Mouse (Mus musculus) heart, embryonic 16.5 days (tissue): ENCODE measurements around the gene Lpar5. TPM values are rescaled to one million over a fixed set of nuclear protein-coding genes. Genes with fewer than 3 reads are reported as not detected.
A peak's percentile ranks its signal among the peaks of the same experiment; 100 is the strongest.
"Not testable (repeated sequence)": the region's sequence is repeated elsewhere in the genome, so short reads cannot be mapped to it uniquely, and the experiment has no call there.

Source experiments
- ATAC-seq: fragments of 200-750 bp; cut with Nextera tagmentation; replicated peaks from 2 replicates; pipeline ENCODE4 v1.8.0; 2017; ENCODE audit warnings: moderate number of reproducible peaks; ENCODE audit not compliant: insufficient read depth, low FRiP score; ENCODE audit errors: extremely low read depth
- H3K27ac ChIP-seq: fragments of 300-500 bp; sonication (generic); 2 replicates; pipeline ENCODE4 v1.5.1; 2014; ENCODE audit warnings: mild to moderate bottlenecking, low read length, control low read depth, moderate library complexity
- H3K27me3 ChIP-seq: fragments of 300-500 bp; sonication (generic); 2 replicates; pipeline ENCODE4 v1.6.1; 2014; ENCODE audit warnings: low read length, mixed read lengths; ENCODE audit not compliant: control insufficient read depth, insufficient read depth
- H3K36me3 ChIP-seq: fragments of 300-500 bp; sonication (generic); 2 replicates; pipeline ENCODE4 v1.6.1; 2014; ENCODE audit not compliant: control insufficient read depth, insufficient read depth
- H3K4me1 ChIP-seq: fragments of 300-500 bp; sonication (generic); 2 replicates; pipeline ENCODE4 v1.6.1; 2014; ENCODE audit warnings: low read length, mixed read lengths; ENCODE audit not compliant: control insufficient read depth, insufficient read depth
- H3K4me2 ChIP-seq: fragments of 300-500 bp; sonication (generic); 2 replicates; pipeline ENCODE4 v1.6.1; 2014; ENCODE audit warnings: low read depth, mild to moderate bottlenecking, control low read depth, low read length
- H3K4me3 ChIP-seq: fragments of 300-500 bp; sonication (generic); 2 replicates; pipeline ENCODE4 v1.5.1; 2014; ENCODE audit warnings: mild to moderate bottlenecking, control low read depth, low read length
- H3K9ac ChIP-seq: fragments of 300-500 bp; sonication (generic); 2 replicates; pipeline ENCODE4 v1.6.1; 2014; ENCODE audit warnings: low read length, control low read depth
- H3K9me3 ChIP-seq: fragments of 300-500 bp; sonication (generic); replicated peaks from 2 replicates; pipeline ENCODE4 v1.6.1; 2016; ENCODE audit warnings: low read length; ENCODE audit not compliant: control insufficient read depth
- WGBS: fragments of 180-500 bp; shearing (Covaris S2); extraction: QIAGEN DNeasy Blood & Tissue Kit; methylation state at CpG from one replicate; pipeline ENCODE4 v1.1.7; 2014; 5-methylcytosine and 5-hydroxymethylcytosine counted together
- polyA plus RNA-seq: library from polyadenylated mRNA; unstranded; fragments of >200 nt; fragmentation: Nextera tagmentation; extraction: Ambion mirVana; gene quantifications from 2 replicates; pipeline ENCODE4 v1.2.1, GENCODE M21; 2015

Gene Lpar5
- polyA plus RNA-seq, 1 experiment from 2014 or later, result 1.6 TPM

DNA sequence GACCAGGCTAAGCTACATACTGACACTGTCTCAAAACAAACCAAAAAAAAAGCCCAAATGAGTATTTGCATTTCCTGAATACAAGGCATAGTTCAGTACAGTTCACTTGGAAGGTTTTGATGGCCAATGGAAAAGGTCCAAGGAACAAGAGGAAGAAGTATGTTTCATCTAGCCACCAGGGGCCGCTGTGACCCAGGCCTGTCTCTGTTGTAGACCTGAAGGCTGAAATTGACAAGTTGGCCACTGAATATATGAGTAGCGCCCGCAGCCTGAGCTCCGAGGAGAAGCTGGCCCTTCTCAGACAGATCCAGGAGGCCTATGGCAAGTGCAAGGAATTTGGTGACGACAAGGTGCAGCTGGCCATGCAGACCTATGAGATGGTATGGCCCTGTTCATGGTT is 21.0 kb upstream of the Lpar5 start:
- no peak overlapping the region for H3K4me3 ChIP-seq
- H3K4me2 ChIP-seq, result no peak overlapping the region
- ATAC-seq, result peak; percentile 47; the same call in 1 of the 2 replicates
- H3K36me3 ChIP-seq, result peaks cover 57% of the 10 kb centered on the region
- H3K27ac ChIP-seq, result no peak overlapping the region
- H3K27me3 ChIP-seq, result no peaks in the 10 kb centered on the region
- no peak overlapping the region for H3K9ac ChIP-seq
- no peaks in the 10 kb centered on the region for H3K9me3 ChIP-seq
- H3K4me1 ChIP-seq, result no peaks in the 10 kb centered on the region
- WGBS, result 36% methylated on average over 5 of the region's 5 CpGs

DNA sequence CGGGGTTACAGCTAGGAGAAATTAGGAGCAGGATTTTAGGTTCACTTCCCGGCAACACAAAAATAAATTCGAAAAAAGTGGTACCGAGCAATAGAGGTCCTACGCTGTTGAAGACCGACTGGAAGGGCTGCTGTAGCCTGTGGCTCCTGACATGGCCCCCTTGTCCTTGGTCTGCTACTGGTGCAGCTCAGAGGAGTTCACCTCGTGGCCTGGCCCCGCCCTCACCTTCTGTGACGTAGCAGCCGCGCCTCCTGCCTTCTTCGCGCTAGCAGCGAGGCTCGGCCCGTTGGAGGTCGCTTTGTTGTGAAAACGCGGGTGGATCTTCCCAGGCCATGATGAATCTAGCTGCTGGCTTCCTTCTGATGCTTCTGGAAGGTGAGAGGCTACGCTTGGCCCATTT is 18.0 kb upstream of the Lpar5 start, which contains the start of gene Acrbp:
TSS of gene Acrbp (plus strand) at position 12 of the 400 bp plus-strand sequence.
- Histone ChIP-seq H3K27ac (no peak within 1 kb of the TSS), H3K9me3 (no peaks in the 10 kb centered on the region), H3K36me3 (peaks cover 61% of the 10 kb centered on the region), H3K27me3 (no peaks in the 10 kb centered on the region), H3K4me2 (no peak within 1 kb of the TSS), H3K4me3 (no peak within 1 kb of the TSS), H3K9ac (no peak within 1 kb of the TSS), H3K4me1 (no peaks in the 10 kb centered on the region)
- 42% methylated on average over 20 of the region's 20 CpGs for WGBS
- no peak for ATAC-seq

DNA sequence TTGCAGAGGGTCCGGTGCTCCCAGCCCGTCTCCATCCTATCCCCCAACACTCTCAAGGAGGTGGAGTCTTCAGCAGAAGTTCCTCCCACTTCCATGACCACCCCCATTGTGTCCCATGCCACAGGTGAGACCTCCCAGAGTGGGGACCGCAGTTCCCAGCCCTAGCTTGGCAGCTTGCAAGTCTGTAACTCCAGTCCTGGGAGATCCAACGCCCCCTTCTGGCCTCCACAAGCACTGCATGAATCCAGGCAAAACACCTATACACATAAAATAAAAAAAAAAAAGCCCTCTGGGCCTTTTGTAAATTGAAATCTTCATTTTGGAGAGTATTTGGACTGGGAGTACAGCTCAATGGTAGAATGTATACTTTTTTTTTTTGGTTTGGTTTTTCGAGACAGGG is 16.5 kb upstream of the Lpar5 start:
- Histone ChIP-seq H3K27ac (no peak overlapping the region), H3K27me3 (no peaks in the 10 kb centered on the region), H3K9ac (no peak overlapping the region), H3K4me3 (no peak overlapping the region), H3K36me3 (peaks cover 50% of the 10 kb centered on the region), H3K4me1 (no peaks in the 10 kb centered on the region), H3K9me3 (no peaks in the 10 kb centered on the region), H3K4me2 (no peak overlapping the region)
- ATAC-seq, result no peak
- WGBS, result 57% methylated on average over 5 of the region's 5 CpGs

DNA sequence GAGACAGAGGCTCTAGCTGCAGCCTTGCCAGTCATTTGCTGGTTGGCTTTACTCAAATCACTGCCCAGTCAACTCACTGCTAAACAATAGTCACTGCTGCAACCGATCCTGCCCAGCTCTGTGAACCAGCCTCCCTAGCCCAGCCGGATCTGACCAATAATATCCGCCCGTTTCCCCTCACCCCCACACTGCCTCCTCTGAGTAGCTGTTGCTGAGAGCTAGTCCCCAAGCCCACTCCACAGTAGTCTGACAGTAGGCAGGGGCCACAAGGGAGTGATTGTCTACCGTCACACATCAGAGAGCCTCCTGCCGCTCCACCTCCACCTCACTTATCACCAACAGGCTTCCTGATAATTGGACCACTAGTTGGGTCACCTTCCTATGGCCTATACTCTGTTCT is 6.2 kb upstream of the Lpar5 start:
- H3K9me3 ChIP-seq, result no peaks in the 10 kb centered on the region
- H3K4me3 ChIP-seq, result no peak overlapping the region
- no peak overlapping the region for H3K27ac ChIP-seq
- H3K4me1 ChIP-seq, result peaks cover 10% of the 10 kb centered on the region
- ATAC-seq, result no peak
- H3K9ac ChIP-seq, result no peak overlapping the region
- H3K27me3 ChIP-seq, result no peaks in the 10 kb centered on the region; the same call in 1 of the 2 replicates
- H3K36me3 ChIP-seq, result no peaks in the 10 kb centered on the region
- 16% methylated on average over 6 of the region's 6 CpGs for WGBS
- no peak overlapping the region for H3K4me2 ChIP-seq

DNA sequence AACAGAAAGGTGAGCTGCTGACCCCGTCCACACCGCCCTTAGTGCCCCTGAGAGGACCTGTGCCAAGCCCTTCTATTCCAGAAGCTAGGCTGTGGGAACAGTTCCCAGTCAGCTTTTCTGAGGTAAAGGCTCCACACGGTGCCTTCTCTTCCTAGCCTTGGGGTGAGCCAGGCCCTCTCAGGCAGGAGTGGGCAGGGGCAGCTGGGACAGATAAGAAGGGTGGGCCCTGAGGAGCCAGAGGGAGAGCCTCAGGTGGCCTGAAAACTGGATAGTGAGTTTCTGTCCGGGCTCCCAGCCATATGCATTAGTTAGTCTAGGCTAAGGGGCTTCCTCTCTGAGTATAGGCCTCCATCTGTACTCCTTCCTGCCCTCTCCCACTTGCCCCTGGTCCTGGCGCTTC is 5.2 kb upstream of the Lpar5 start:
- no peak overlapping the region for H3K4me3 ChIP-seq
- peaks cover 10% of the 10 kb centered on the region for H3K4me1 ChIP-seq
- no peak overlapping the region for H3K4me2 ChIP-seq
- no peak overlapping the region for H3K9ac ChIP-seq
- H3K27ac ChIP-seq, result no peak overlapping the region
- ATAC-seq, result no peak
- H3K9me3 ChIP-seq, result no peaks in the 10 kb centered on the region
- 81% methylated on average over 5 of the region's 5 CpGs for WGBS
- no peaks in the 10 kb centered on the region for H3K36me3 ChIP-seq
- no peaks in the 10 kb centered on the region; the same call in 1 of the 2 replicates for H3K27me3 ChIP-seq

DNA sequence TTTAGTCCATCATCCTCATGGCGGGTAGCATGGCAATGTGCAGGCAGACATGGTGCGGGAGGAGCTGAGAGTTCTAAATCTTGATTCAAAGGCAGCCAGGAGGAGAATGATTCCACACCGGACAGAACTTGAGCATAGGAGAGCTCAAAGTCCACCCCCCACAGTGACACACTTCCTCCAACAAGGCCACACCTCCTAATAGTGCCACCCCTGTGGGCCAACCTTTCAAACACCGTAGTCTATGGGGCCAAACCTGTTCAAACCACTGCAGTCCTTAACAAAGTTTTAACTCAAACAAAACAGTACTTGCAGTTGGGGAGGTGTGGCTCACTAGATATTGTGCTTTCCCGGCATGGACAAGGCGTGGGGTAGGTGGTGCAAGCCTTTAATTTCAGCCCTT is 3.8 kb upstream of the Lpar5 start:
- WGBS, result 79% methylated on average over 6 of the region's 6 CpGs
- H3K9ac ChIP-seq, result no peak overlapping the region
- H3K9me3 ChIP-seq, result no peaks in the 10 kb centered on the region
- no peaks in the 10 kb centered on the region for H3K36me3 ChIP-seq
- peaks cover 10% of the 10 kb centered on the region for H3K4me1 ChIP-seq
- H3K27me3 ChIP-seq, result no peaks in the 10 kb centered on the region; the same call in 1 of the 2 replicates
- H3K4me3 ChIP-seq, result no peak overlapping the region
- H3K4me2 ChIP-seq, result no peak overlapping the region
- no peak overlapping the region for H3K27ac ChIP-seq
- ATAC-seq, result no peak

DNA sequence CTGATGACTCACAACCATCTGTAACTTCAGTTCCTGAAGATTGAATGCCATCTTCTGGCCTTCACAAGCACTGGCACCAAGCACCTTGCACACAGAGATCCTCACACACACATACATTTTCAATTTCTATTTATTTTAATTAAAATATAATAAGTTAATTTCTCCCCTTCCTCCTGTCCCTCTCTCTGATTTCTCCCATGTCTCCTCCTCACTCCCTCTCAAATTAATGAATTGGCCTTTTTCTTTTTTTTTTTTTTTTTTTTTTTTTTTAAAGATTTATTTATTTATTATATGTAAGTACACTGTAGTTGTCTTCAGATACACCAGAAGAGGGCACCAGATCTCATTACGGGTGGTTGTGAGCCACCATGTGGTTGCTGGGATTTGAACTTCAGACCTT is 2.5 kb upstream of the Lpar5 start:
- not testable (repeated sequence) for H3K4me3 ChIP-seq, H3K27me3 ChIP-seq, H3K36me3 ChIP-seq, H3K27ac ChIP-seq, H3K9me3 ChIP-seq, H3K9ac ChIP-seq, ATAC-seq, H3K4me2 ChIP-seq
- no CpG with 5 or more reads among the region's 1 CpGs for WGBS
- peaks cover 10% of the 10 kb centered on the region for H3K4me1 ChIP-seq

DNA sequence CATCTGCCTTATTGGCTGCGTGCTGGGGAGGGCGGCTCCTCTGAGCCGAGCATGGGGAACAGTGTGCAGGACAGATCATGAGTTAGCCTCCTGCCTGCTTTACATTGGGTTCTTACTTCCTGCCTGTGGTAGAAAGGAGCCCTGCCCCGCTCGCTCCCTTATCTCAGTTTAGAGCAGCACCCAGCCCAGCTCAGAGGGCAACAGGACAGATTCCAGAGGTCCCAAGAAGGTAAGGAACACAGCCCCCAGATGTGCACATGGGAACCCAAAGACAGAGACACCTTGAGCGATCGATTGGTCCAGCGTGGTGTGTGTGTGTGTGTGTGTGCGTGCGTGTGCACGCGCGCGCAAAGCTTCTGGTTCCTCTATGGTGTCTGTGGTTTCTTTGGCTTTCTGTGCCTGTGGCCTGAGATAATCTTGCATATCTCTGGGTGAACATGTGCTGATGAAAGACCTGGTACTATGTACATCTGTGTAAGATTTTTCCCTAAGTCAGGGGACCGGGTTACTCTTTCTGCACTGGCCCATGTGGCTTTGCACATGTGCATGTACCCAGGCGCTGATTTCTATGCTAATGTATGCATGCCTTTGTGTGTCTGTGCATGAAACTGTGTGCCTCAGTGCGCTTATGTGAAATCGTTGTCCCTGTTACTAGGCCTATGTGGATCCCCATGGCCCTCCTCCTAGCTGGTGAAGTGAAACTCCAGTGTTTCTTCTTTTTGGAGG is 3.6 kb downstream of the Lpar5 start:
- Histone ChIP-seq H3K27ac (peak overlapping the region; percentile 33; the same call in 1 of the 2 replicates), H3K27me3 (no peaks in the 10 kb centered on the region), H3K9me3 (no peaks in the 10 kb centered on the region), H3K4me1 (no peaks in the 10 kb centered on the region), H3K4me3 (peak overlapping the region; percentile 2; the same call in 1 of the 2 replicates), H3K9ac (no peak overlapping the region), H3K4me2 (peak overlapping the region; percentile 19; the same call in 1 of the 2 replicates), H3K36me3 (no peaks in the 10 kb centered on the region)
- peak; percentile 52 for ATAC-seq
- WGBS, result 75% methylated on average over 18 of the region's 18 CpGs

DNA sequence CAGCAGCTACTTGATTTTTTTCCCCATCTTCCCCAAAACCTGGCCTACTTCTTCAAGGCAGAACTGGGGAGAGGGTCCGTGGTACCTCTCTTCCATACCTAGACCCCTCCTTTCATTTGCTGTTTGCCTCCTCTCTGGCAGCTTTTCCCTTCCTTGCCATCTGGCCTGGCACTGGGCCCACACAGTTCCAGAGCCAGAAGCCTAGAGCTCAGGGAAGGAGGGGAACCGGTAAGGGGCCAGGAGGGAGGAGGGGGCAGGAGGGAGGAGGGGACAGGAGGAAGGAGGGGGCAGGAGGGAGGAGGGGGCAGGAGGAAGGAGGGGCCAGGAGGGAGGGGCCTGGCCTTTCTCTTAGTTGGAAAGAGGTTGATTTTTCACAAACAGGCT is 4.2 kb downstream of the Lpar5 start:
- no peaks in the 10 kb centered on the region for H3K27me3 ChIP-seq
- H3K27ac ChIP-seq, result peak overlapping the region; percentile 56; the same call in 1 of the 2 replicates
- ATAC-seq, result peak; percentile 34; the same call in 1 of the 2 replicates
- H3K4me2 ChIP-seq, result peak overlapping the region; percentile 19; the same call in 1 of the 2 replicates
- H3K4me3 ChIP-seq, result peak overlapping the region; percentile 2; the same call in 1 of the 2 replicates
- no peaks in the 10 kb centered on the region for H3K4me1 ChIP-seq
- no peaks in the 10 kb centered on the region for H3K9me3 ChIP-seq
- H3K36me3 ChIP-seq, result no peaks in the 10 kb centered on the region
- 25% methylated on average over 2 of the region's 2 CpGs for WGBS
- H3K9ac ChIP-seq, result no peak overlapping the region; the same call in 1 of the 2 replicates
